Mouse (Mus musculus) liver, embryonic 13.5 days (tissue): ENCODE results near the gene Pfas. TPM values are rescaled to one million over a fixed set of nuclear protein-coding genes. Genes with fewer than 3 reads are reported as not detected.

Experiments used
- ATAC-seq: fragments of 200-750 bp; cut with Nextera tagmentation; 2 replicates; pipeline ENCODE4 v1.8.0; 2017; ENCODE audit warnings: low read depth, mild to moderate bottlenecking, moderate number of reproducible peaks, moderate library complexity
- DNase-seq: peaks from one replicate; pipeline ENCODE4 v3.0.0; 2022
- H3K27ac ChIP-seq: fragments of 300-500 bp; sonication (generic); 2 replicates; pipeline ENCODE4 v1.5.1; 2015; ENCODE audit warnings: moderate library complexity, mild to moderate bottlenecking, inconsistent platforms
- H3K27me3 ChIP-seq: fragments of 300-500 bp; sonication (generic); 2 replicates; pipeline ENCODE4 v1.6.1; 2015; ENCODE audit warnings: mild to moderate bottlenecking, inconsistent platforms
- H3K36me3 ChIP-seq: fragments of 300-500 bp; sonication (generic); 2 replicates; pipeline ENCODE4 v1.6.1; 2015; ENCODE audit warnings: mild to moderate bottlenecking, inconsistent platforms
- H3K4me1 ChIP-seq: fragments of 300-500 bp; sonication (generic); replicated peaks from 2 replicates; pipeline ENCODE4 v1.6.1; 2015; ENCODE audit warnings: inconsistent platforms
- H3K4me2 ChIP-seq: fragments of 300-500 bp; sonication (generic); 2 replicates; pipeline ENCODE4 v1.6.1; 2015; ENCODE audit warnings: inconsistent platforms, mild to moderate bottlenecking, moderate library complexity
- H3K4me3 ChIP-seq: fragments of 300-500 bp; sonication (generic); replicated peaks from 2 replicates; pipeline ENCODE4 v1.5.1; 2015; ENCODE audit warnings: mild to moderate bottlenecking, inconsistent platforms
- H3K9ac ChIP-seq: fragments of 300-500 bp; sonication (generic); 2 replicates; pipeline ENCODE4 v1.6.1; 2015; ENCODE audit warnings: mild to moderate bottlenecking, inconsistent platforms
- H3K9me3 ChIP-seq: fragments of 300-500 bp; sonication (generic); replicated peaks from 2 replicates; pipeline ENCODE4 v1.6.1; 2016; ENCODE audit warnings: inconsistent platforms
- WGBS: fragments of 180-500 bp; shearing (Covaris S2); methylation state at CpG from one replicate; pipeline ENCODE4 v1.1.7; 2015; ENCODE audit not compliant: insufficient replicate concordance; 5-methylcytosine and 5-hydroxymethylcytosine counted together
- polyA plus RNA-seq: library from polyadenylated mRNA; unstranded; fragments of >200 nt; fragmentation: Nextera tagmentation; extraction: Ambion mirVana; gene quantifications from 2 replicates; pipeline ENCODE4 v1.2.1, GENCODE M21; 2015

The Pfas gene
- polyA plus RNA-seq, 1 experiment from 2014 or later, result 32.4 TPM

GRCm38 (mm10) chr11:69037231-69038061, 29.2 kb upstream of the Pfas start:
- H3K36me3 ChIP-seq, result peaks cover 31% of the 10 kb centered on the region
- H3K27me3 ChIP-seq, result no peaks in the 10 kb centered on the region
- peak overlapping the region; percentile 80 for H3K9ac ChIP-seq
- no peaks in the 10 kb centered on the region for H3K9me3 ChIP-seq
- peak; percentile 82 for DNase-seq
- peak overlapping the region; percentile 94 for H3K4me2 ChIP-seq
- H3K27ac ChIP-seq, result peak overlapping the region; percentile 75
- under 1% methylated on average over 34 of the region's 34 CpGs for WGBS
- peak overlapping the region; percentile 79 for H3K4me3 ChIP-seq
- peaks cover 39% of the 10 kb centered on the region for H3K4me1 ChIP-seq
- peak; percentile 28; the same call in 1 of the 2 replicates for ATAC-seq

GRCm38 (mm10) chr11:69036486-69037230, 28.4 kb upstream of the Pfas start:
- Histone ChIP-seq H3K27ac (peak overlapping the region; percentile 75), H3K9me3 (no peaks in the 10 kb centered on the region), H3K4me3 (peak overlapping the region; percentile 79), H3K4me2 (peak overlapping the region; percentile 94), H3K4me1 (peaks cover 39% of the 10 kb centered on the region), H3K9ac (peak overlapping the region; percentile 80), H3K36me3 (peaks cover 37% of the 10 kb centered on the region), H3K27me3 (no peaks in the 10 kb centered on the region)
- 8% methylated on average over 20 of the region's 20 CpGs for WGBS
- peak; percentile 83 for DNase-seq
- 0 out of 2 replicates have a peak, but pooled peaks have one; percentile 16 for ATAC-seq

GRCm38 (mm10) chr11:69035849-69036248, 27.6 kb upstream of the Pfas start:
- Histone ChIP-seq H3K4me2 (peak overlapping the region; percentile 94), H3K4me3 (peak overlapping the region; percentile 79), H3K36me3 (peaks cover 45% of the 10 kb centered on the region), H3K9me3 (no peaks in the 10 kb centered on the region), H3K27me3 (no peaks in the 10 kb centered on the region), H3K9ac (peak overlapping the region; percentile 39), H3K4me1 (peaks cover 37% of the 10 kb centered on the region), H3K27ac (peak overlapping the region; percentile 40)
- ATAC-seq (peak; percentile 40), DNase-seq (peak; percentile 81)
- WGBS, result 6% methylated on average over 8 of the region's 8 CpGs

DNA sequence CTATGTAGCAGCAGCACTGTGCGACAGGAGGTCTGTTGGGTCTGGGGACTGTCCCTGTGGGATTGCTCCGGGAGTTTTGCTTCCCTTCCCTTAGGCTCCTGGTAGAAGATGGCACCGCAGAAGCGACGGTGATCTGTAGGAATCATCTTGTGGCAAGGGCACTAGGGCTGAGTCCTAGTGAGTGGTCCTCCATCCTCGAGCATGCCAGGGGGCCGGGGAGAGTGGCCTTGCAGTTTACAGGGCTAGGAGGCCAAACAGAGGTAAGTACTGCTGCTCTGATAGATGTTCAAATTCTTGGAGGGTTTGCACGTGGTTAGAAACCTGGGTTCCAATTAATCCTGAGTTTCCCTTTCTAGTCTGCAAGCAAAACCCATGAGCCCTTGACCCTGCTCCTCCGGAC, 27.2 kb upstream of the Pfas start:
- Histone ChIP-seq H3K27ac (peak overlapping the region; percentile 40; the same call in 1 of the 2 replicates), H3K36me3 (peaks cover 50% of the 10 kb centered on the region), H3K4me3 (no peak overlapping the region), H3K4me2 (peak overlapping the region; percentile 94), H3K4me1 (peaks cover 35% of the 10 kb centered on the region), H3K9me3 (no peaks in the 10 kb centered on the region), H3K9ac (0 out of 2 replicates have a peak overlapping the region, but pooled peaks have one; percentile 30), H3K27me3 (no peaks in the 10 kb centered on the region)
- no peak for DNase-seq
- 80% methylated on average over 9 of the region's 9 CpGs for whole genome bisulfite sequencing
- no peak for ATAC-seq

- Histone ChIP-seq H3K4me3 (no peak overlapping the region), H3K4me2 (no peak overlapping the region), H3K36me3 (peaks cover 58% of the 10 kb centered on the region), H3K27ac (no peak overlapping the region), H3K4me1 (peaks cover 32% of the 10 kb centered on the region), H3K27me3 (no peaks in the 10 kb centered on the region), H3K9ac (no peak overlapping the region), H3K9me3 (no peaks in the 10 kb centered on the region)
- no peak for DNase-seq
- ATAC-seq, result no peak
- whole genome bisulfite sequencing, result 82% methylated on average over 3 of the region's 3 CpGs
These were observed 26.3 kb upstream of the Pfas start for GRCm38 (mm10) chr11:69034585-69034984.

GRCm38 (mm10) chr11:69033552-69033951, 25.3 kb upstream of the Pfas start:
- no peak for DNase-seq
- Histone ChIP-seq H3K4me3 (no peak overlapping the region), H3K4me1 (peaks cover 22% of the 10 kb centered on the region), H3K9ac (no peak overlapping the region), H3K27ac (no peak overlapping the region), H3K9me3 (no peaks in the 10 kb centered on the region), H3K27me3 (no peaks in the 10 kb centered on the region), H3K4me2 (no peak overlapping the region), H3K36me3 (peaks cover 68% of the 10 kb centered on the region)
- WGBS, result 56% methylated on average over 9 of the region's 9 CpGs
- no peak for ATAC-seq

DNA sequence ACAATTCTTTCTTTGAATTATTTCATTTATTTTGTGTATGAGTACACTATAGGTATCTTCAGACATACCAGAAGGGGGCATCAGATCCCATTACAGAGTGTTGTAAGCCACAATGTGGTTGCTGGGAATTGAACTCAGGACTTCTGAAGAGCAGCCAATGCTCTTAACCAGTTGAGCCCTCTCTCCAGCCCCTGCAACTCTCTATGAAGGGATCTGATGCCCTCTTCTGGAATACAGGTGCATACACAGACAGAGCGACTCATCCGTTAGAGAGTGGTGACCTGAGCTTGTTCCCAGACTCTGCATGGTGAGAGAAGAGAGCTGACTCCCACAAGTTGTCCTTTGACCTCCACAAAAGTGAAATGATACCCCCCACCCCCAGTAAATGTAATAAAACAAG, 20.5 kb upstream of the Pfas start:
- Histone ChIP-seq H3K27ac (no peak overlapping the region), H3K9ac (no peak overlapping the region), H3K27me3 (no peaks in the 10 kb centered on the region), H3K4me3 (no peak overlapping the region), H3K4me2 (no peak overlapping the region), H3K9me3 (no peaks in the 10 kb centered on the region), H3K4me1 (no peaks in the 10 kb centered on the region), H3K36me3 (peaks cover 97% of the 10 kb centered on the region)
- 65% methylated on average over 2 of the region's 2 CpGs for WGBS
- ATAC-seq, result peak; percentile 45; the same call in 1 of the 2 replicates
- no peak for DNase-seq

DNA sequence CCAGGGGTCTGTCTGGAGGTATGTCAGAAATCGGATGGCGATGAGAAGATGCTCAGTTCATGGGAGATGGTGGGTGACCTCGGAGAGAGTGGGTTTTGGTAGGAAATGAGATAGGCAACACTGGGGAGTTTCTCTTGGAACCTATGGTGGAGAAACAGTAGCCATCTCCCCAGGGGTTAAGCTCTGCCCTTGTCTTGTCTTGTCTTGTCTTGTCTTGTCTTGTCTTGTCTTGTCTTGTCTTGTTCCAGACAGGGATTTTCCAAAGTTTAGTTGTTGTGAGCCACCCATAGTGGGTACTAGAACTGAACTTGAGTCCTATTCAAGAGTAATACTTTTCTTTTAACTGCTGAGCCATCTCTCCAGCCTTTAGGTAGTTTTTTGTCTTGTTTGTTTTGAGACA, 18.3 kb upstream of the Pfas start:
- no peak for ATAC-seq
- no peak for DNase-seq
- Histone ChIP-seq H3K9ac (no peak overlapping the region), H3K36me3 (peaks cover 97% of the 10 kb centered on the region), H3K4me3 (no peak overlapping the region), H3K4me2 (no peak overlapping the region), H3K9me3 (no peaks in the 10 kb centered on the region), H3K4me1 (no peaks in the 10 kb centered on the region), H3K27me3 (no peaks in the 10 kb centered on the region), H3K27ac (no peak overlapping the region)
- 89% methylated on average over 3 of the region's 3 CpGs for WGBS

DNA sequence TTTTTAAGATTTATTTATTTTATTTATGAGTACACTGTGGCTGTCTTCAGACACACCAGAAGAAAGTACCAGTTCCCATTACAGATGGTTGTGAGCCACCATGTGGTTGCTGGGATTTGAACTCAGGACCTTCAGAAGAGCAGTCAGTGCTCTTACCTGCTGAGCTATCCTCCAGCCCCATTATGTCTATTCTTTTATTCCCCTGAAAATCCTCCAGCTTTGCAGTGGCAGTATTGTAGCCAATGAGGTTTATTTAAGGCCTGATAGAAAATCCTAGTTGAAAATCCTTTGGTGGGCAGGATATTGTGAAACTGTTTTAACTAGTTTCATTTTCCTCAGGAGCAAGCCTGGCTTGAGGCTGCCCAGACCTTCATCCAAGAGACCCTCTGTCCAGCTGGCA, 12.4 kb upstream of the Pfas start:
- Histone ChIP-seq H3K9me3 (no peaks in the 10 kb centered on the region), H3K4me1 (peaks cover 20% of the 10 kb centered on the region), H3K27me3 (no peaks in the 10 kb centered on the region), H3K4me2 (no peak overlapping the region), H3K36me3 (peaks cover 46% of the 10 kb centered on the region), H3K9ac (no peak overlapping the region), H3K4me3 (no peak overlapping the region), H3K27ac (no peak overlapping the region)
- ATAC-seq (no peak), DNase-seq (no peak)

DNA sequence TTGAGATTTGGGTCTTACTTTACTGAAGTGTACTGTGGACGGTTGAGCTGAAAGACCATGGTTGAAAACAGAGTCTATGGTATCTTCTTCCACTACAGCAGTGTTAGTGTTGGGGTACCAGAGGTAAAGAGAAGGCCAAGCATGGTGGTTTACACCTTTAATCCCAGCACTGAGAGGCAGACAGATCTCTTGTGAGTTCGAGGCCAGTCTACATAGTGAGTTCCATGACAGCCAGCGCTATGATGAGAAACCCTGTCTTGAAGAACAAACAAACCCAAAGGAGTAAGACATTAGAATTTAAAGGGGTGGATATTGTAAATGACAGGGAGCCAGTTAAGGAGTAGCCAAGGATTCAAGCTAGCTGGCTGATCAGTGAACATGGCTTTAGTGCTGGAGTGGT, 8.5 kb upstream of the Pfas start:
- peak overlapping the region; percentile 82 for H3K9ac ChIP-seq
- H3K27me3 ChIP-seq, result no peaks in the 10 kb centered on the region
- peak overlapping the region; percentile 93 for H3K27ac ChIP-seq
- H3K4me2 ChIP-seq, result peak overlapping the region; percentile 77
- 63% methylated on average over 3 of the region's 3 CpGs for WGBS
- DNase-seq, result no peak
- peak overlapping the region; percentile 65 for H3K4me3 ChIP-seq
- no peak for ATAC-seq
- H3K9me3 ChIP-seq, result no peaks in the 10 kb centered on the region
- peaks cover 46% of the 10 kb centered on the region for H3K4me1 ChIP-seq
- peaks cover 8% of the 10 kb centered on the region for H3K36me3 ChIP-seq

- peaks cover 55% of the 10 kb centered on the region for H3K4me1 ChIP-seq
- H3K9me3 ChIP-seq, result no peaks in the 10 kb centered on the region
- peak within 1 kb of the TSS; percentile 93 for H3K27ac ChIP-seq
- under 1% methylated on average over 38 of the region's 38 CpGs for WGBS
- peak within 1 kb of the TSS; percentile 82 for H3K9ac ChIP-seq
- ATAC-seq (peak; percentile 91), DNase-seq (peak; percentile 90)
- peak within 1 kb of the TSS; percentile 77 for H3K4me2 ChIP-seq
- H3K4me3 ChIP-seq, result peak within 1 kb of the TSS; percentile 65
- no peaks in the 10 kb centered on the region for H3K27me3 ChIP-seq
- 0 out of 2 replicates have a peak, but pooled peaks cover 3% of the 10 kb centered on the region for H3K36me3 ChIP-seq
These were observed 7.6 kb upstream of the Pfas start, which contains the start of gene Ctc1 for GRCm38 (mm10) chr11:69015644-69016441. TSS of gene Ctc1 (plus strand) at chr11:69015911.
